In the genomic region with DNA sequence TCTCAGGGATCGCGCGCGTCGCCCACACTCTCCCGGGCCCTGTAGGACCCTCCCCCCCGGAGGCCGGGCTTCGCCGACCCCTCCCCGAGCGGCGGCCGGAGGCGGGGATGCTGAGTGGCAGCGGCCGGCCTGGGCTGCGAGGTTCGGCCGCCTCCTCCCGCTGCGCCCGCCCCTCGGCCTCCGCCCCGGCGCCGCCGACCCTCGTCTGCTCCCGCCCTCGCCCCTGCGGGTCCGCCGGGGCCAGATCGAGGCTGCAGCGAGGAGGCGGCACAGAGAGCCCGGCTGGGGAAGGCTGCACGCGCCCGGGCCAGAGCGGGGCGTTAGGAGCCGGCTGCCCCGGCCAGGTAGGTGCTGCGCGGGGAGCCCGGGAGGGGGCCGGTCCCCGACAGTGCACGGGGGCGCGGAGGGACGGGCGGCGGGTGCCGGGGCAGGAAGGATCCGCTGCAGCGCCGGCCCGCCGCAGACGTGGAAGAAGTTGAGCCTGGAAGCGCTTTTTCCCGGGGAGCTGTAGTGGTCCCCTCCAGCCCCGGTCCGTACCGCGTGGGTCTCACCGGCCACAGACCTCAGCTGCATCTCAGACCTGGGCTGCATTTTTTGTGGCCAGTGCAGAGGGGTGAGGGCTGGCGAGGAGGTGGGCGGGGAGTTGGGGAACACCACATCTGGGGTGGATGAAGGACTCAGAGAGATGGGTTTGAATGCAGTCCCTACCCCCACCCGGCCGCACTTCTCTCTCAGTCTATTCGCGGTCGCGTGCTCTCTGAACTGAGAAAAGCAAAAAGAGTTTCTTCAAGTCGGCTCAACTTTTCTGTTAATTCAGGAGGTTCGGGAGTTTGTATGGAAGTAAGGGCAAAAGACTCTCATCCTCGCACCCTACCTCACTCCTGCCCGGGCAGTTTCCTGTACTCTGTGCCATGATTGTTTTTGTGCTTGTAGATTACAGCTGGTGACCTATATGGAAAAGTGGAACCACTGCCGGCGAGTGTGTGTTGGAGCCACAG, we compare ENCODE assay signal across 8 mouse cellular contexts. TPM values are rescaled to one million over a fixed set of nuclear protein-coding genes. Genes with fewer than 3 reads are reported as not detected.
DNase-seq lines count a peak whose midpoint lies in the region; ATAC-seq and TF ChIP-seq lines count a peak whose summit lies in the region.

A gene (plus strand): TSS at position 234 of the 998 bp plus-strand sequence.

- H3K27me3 ChIP-seq in intestine, embryonic 16.5 days (replicated peaks; ENCODE audit: control insufficient read depth, insufficient read depth, low read length), result no peaks in the 10 kb centered on the region
- peaks cover 9% of the 10 kb centered on the region for H3K27me3 ChIP-seq in liver, adult 2 months (ENCODE audit: control insufficient read depth, insufficient read depth, low read length)
- H3K27me3 ChIP-seq in midbrain, embryonic 16.5 days (ENCODE audit: control insufficient read depth, insufficient read depth, low read depth, low read length), result peaks cover 5% of the 10 kb centered on the region
- peaks cover 16% of the 10 kb centered on the region for H3K27me3 ChIP-seq in thymus, adult 2 months (ENCODE audit: control insufficient read depth, insufficient read depth, low read length)

- TF ChIP-seq CTCF in liver, adult 2 months (IDR thresholded peaks at IDR 0.05; ENCODE audit: low read depth, low read length), result no peak
- TF ChIP-seq CTCF in thymus, adult 2 months (IDR thresholded peaks at IDR 0.05; ENCODE audit: borderline replicate concordance, control insufficient read depth, extremely low read depth, insufficient read depth, low read length, poor library complexity), result no peak

- no peaks in the 10 kb centered on the region for H3K79me2 ChIP-seq in liver, adult 2 months (ENCODE audit: control insufficient read depth, insufficient read depth, low read length)

- no peaks in the 10 kb centered on the region for H3K9me3 ChIP-seq in intestine, embryonic 16.5 days (ENCODE audit: control insufficient read depth, low read length)
- H3K9me3 ChIP-seq in midbrain, embryonic 16.5 days (replicated peaks; ENCODE audit: control insufficient read depth, low read length, poor library complexity, severe bottlenecking), result no peaks in the 10 kb centered on the region

- peaks cover 9% of the 10 kb centered on the region for H3K4me1 ChIP-seq in intestine, embryonic 16.5 days (ENCODE audit: control insufficient read depth, insufficient read depth, low read length)
- peaks cover 2% of the 10 kb centered on the region; the same call in 1 of the 2 replicates for H3K4me1 ChIP-seq in liver, adult 2 months (ENCODE audit: control insufficient read depth, insufficient read depth, low read length)
- peaks cover 13% of the 10 kb centered on the region for H3K4me1 ChIP-seq in midbrain, embryonic 16.5 days (ENCODE audit: control insufficient read depth, insufficient read depth, low read length)
- H3K4me1 ChIP-seq in thymus, adult 2 months (replicated peaks; ENCODE audit: control insufficient read depth, insufficient read depth, low read length), result peaks cover 14% of the 10 kb centered on the region

- TF ChIP-seq POLR2A in liver, adult 2 months (IDR thresholded peaks at IDR 0.05; ENCODE audit: extremely low read depth, insufficient read depth, low read length), result no peak
- no peak for TF ChIP-seq POLR2A in thymus, adult 2 months (IDR thresholded peaks at IDR 0.05; ENCODE audit: control insufficient read depth, extremely low read depth, insufficient read depth, low read length, poor library complexity)

- peak within 1 kb of the TSS; percentile 97 for H3K4me2 ChIP-seq in intestine, embryonic 16.5 days (ENCODE audit: low read depth, low read length)
- peak within 1 kb of the TSS; percentile 100 for H3K4me2 ChIP-seq in midbrain, embryonic 16.5 days (ENCODE audit: low read length)

- under 1% methylated on average over 79 of the region's 85 CpGs for WGBS in intestine, embryonic 16.5 days
- 1% methylated on average over 84 of the region's 85 CpGs for WGBS in liver, adult 2 months
- WGBS in midbrain, embryonic 16.5 days, result under 1% methylated on average over 61 of the region's 85 CpGs
- under 1% methylated on average over 83 of the region's 85 CpGs for WGBS in thymus, adult 2 months

- H3K27ac ChIP-seq in intestine, embryonic 16.5 days (ENCODE audit: low read length), result peak within 1 kb of the TSS; percentile 78
- 0 out of 2 replicates have a peak within 1 kb of the TSS, but pooled peaks have one; percentile 4 for H3K27ac ChIP-seq in liver, adult 2 months (replicated peaks; ENCODE audit: insufficient read depth, low read depth, low read length)
- no peak within 1 kb of the TSS for H3K27ac ChIP-seq in midbrain, embryonic 16.5 days (ENCODE audit: low read length)
- no peak within 1 kb of the TSS for H3K27ac ChIP-seq in thymus, adult 2 months (ENCODE audit: control insufficient read depth, insufficient read depth, low read length)

- DNase-seq in frontal cortex, adult 2 months (ENCODE audit: extremely low spot score in 1 of 2, low spot score in 1 of 2), result peak in 1 of 2 experiments; percentile 8
- no peak for DNase-seq in frontal cortex, postnatal 14 days (ENCODE audit: low spot score in 2 of 2)
- peak; percentile 26 to 54 for DNase-seq in cerebellum, postnatal 4 days (ENCODE audit: low spot score in 2 of 2)
- no peak for DNase-seq in liver, adult 2 months (ENCODE audit: extremely low read depth, low read depth, low spot score)
- DNase-seq in thymus, adult 2 months, result peak; percentile 23

- ATAC-seq in granulocyte monocyte progenitor cell, adult 5-6 weeks (replicated peaks; ENCODE audit: poor library complexity, severe bottlenecking), result peak; percentile 21
- peak; percentile 81 for ATAC-seq in intestine, embryonic 16.5 days
- ATAC-seq in midbrain, embryonic 16.5 days, result peak; percentile 77

- H3K4me3 ChIP-seq in intestine, embryonic 16.5 days (ENCODE audit: low read length), result peak within 1 kb of the TSS; percentile 83
- peak within 1 kb of the TSS; percentile 63 for H3K4me3 ChIP-seq in liver, adult 2 months (ENCODE audit: insufficient read depth, low read depth, low read length)
- H3K4me3 ChIP-seq in midbrain, embryonic 16.5 days (ENCODE audit: low read depth, low read length), result peak within 1 kb of the TSS; percentile 82
- peak within 1 kb of the TSS; percentile 40 for H3K4me3 ChIP-seq in thymus, adult 2 months (ENCODE audit: control insufficient read depth, insufficient read depth, low read length)

- H3K36me3 ChIP-seq in intestine, embryonic 16.5 days (ENCODE audit: control insufficient read depth, insufficient read depth, low read length), result no peaks in the 10 kb centered on the region
- H3K36me3 ChIP-seq in liver, adult 2 months (ENCODE audit: control insufficient read depth, insufficient read depth, low read length), result no peaks in the 10 kb centered on the region
- H3K36me3 ChIP-seq in midbrain, embryonic 16.5 days (ENCODE audit: control insufficient read depth, insufficient read depth, low read length), result no peaks in the 10 kb centered on the region
- H3K36me3 ChIP-seq in thymus, adult 2 months (ENCODE audit: control insufficient read depth, insufficient read depth, low read length), result no peaks in the 10 kb centered on the region

- peak within 1 kb of the TSS; percentile 87 for H3K9ac ChIP-seq in intestine, embryonic 16.5 days (ENCODE audit: low read depth, low read length)
- peak within 1 kb of the TSS; percentile 45 for H3K9ac ChIP-seq in liver, adult 2 months (ENCODE audit: low read depth, low read length)
- peak within 1 kb of the TSS; percentile 77 for H3K9ac ChIP-seq in midbrain, embryonic 16.5 days (ENCODE audit: low read depth, low read length)

RNA-seq across cellular contexts. Expression of the gene that starts here (rescaled TPM):
- 15.1 and 17.1 TPM in 2 replicates for polyA plus RNA-seq in frontal cortex, adult 2 months (2012; rRNA removed)
- total RNA-seq in granulocyte monocyte progenitor cell, adult 5-6 weeks (2014; fragmentation: Nextera tagmentation), result 14.6 and 25.1 TPM in 2 replicates
- total RNA-seq in granulocyte monocyte progenitor cell, adult 5-6 weeks (2017), result 11.2 and 14.2 TPM in 2 replicates
- 15.1 and 15.4 TPM in 2 replicates for polyA plus RNA-seq in intestine, embryonic 16.5 days (2015; fragmentation: Nextera tagmentation; extraction: Ambion mirVana)
- 8.7 and 8.9 TPM in 2 replicates for total RNA-seq in liver, adult 2 months (2014; rRNA removed)
- polyA plus RNA-seq in liver, adult 2 months (2012; rRNA removed), result 3.0 and 4.1 TPM in 2 replicates
- polyA plus RNA-seq in midbrain, embryonic 16.5 days (2015; fragmentation: Nextera tagmentation; extraction: Ambion mirVana), result 15.9 and 16.3 TPM in 2 replicates
- 6.6 and 8.2 TPM in 2 replicates for polyA plus RNA-seq in thymus, adult 2 months (2012; rRNA removed)

Comparison
In these comparisons a context has a peak if more than half of its experiments do, and no peak if none do; other contexts are left out.
1. DNase-seq: peak in cerebellum, postnatal 4 days (2 of 2) and thymus, adult 2 months (single experiment); none in frontal cortex, postnatal 14 days (0 of 2) and liver, adult 2 months (single experiment).
2. ATAC-seq: peak in every context shown above with its lines; median percentile 81 in intestine, embryonic 16.5 days; 77 in midbrain, embryonic 16.5 days; 21 in granulocyte monocyte progenitor cell, adult 5-6 weeks.
3. H3K27ac ChIP-seq: peak in intestine, embryonic 16.5 days (single experiment) and liver, adult 2 months (single experiment); none in midbrain, embryonic 16.5 days (single experiment) and thymus, adult 2 months (single experiment).
4. Peak in every context shown above with its lines, with median percentiles within 50 percentile points of each other: H3K4me3 ChIP-seq and H3K9ac ChIP-seq.